Mouse (Mus musculus) cerebellum, postnatal 14 days (tissue): ENCODE results near the gene Gapvd1.
A peak's percentile ranks its signal among the peaks of the same experiment; 100 is the strongest.

Experiments
- DNase-seq, 2 experiments: peaks; one replicate each; pipeline ENCODE4 v3.0.0; 2021; ENCODE audit warnings: mixed read lengths in 2 of 2

The Gapvd1 gene

DNA sequence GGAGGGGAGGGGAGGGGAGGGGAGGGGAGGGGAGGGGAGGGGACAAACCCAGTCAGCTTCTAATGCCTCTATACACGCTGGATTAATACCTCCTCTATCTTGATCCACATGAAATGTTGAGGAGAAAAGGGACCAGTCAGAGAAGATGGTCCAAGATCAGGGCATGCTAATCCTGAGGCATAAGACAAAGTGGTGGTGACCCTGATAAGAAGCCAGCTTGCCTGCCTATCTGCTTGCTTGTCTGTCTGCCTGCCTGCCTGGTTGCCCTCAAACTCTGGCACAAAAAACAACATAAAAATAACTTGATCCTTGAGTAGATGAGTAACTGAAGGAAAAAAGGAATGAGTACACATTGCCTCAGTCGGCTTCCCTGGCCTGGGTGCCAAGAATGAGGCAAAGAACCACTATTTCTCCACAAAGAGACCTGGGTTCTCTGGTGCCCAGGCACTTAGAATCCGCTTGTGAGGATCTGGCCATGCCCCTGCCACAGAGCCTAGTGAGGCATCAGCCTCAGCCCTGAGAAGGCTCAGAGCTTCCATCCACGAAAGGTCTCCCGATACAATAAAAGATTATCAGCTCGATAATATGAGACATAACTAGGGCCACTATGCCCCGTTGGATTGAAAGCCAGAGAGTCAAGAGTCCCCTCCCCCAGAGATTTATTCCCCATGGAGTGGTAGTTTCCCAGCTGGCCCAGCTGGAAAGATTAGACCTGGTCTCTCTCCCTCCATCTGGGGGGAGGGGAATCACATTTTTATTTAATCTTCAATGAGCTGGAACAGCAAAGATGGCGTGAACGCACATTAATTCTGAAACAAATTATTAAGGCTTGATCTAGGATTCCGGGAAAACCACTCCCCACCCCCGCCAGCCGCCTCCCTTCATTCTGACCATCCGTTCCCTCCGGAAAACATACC, 119.5 kb downstream of the Gapvd1 start:
- peak in 1 of 2 experiments; percentile 2 for DNase-seq

DNA sequence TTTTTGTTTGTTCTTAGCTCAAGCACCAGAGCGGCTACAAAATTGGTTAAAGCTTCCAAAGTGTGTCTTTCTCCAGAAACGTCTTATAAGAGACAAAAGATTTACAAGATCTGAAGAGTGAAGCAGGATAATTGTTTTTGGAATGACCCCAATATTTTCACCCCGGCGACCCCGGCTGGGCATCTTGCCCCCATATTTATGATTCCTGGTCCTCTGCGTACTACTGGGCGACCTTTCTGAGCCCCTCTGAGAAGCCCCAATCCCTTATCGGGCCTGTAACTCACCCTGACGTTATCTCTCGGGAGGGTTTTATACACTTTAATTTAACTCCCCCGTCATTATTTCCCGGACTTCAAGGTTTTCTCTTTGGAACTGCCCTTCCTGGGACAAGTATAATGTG, 123.0 kb downstream of the Gapvd1 start:
- peak in 1 of 2 experiments; percentile 4 for DNase-seq

DNA sequence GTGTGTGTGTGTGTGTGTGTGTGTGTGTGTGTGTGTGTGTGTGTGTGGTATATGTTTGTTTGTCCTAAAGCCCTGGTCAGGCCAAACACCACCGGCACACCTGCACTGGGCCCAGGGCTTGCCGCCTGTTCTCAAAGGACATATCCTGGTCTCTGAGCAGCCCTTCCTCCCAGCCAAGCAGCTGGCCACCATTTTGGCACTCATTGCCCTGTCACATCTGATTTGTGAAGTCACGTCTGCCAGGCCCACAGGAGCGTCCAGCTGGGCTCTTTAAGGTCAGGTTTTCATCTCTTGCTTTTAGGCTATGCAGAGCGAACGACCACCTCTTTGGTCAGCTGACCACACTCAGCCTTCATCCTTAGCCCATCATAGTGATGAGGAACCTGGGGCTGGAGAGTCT, 124.6 kb downstream of the Gapvd1 start:
- DNase-seq = peak in 1 of 2 experiments; percentile 44

DNA sequence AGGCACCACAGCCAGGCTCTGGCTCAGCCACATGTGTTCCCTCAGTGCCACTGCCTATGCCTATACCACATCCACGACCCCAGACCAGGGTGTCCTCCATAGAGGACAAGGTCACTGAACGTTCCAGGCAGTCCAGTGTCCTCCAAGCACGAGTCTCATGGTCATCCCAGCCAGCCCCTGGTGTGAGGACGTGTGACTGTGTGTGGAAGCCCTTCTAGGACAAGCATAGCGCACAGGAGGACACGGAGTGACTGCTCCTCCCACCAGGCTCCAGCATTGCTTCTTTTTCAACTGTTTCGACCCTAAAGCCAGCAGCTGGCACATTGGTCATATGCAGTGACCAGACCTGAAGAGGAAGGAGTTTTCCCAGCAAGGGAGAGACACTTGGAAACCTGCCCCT, 125.3 kb downstream of the Gapvd1 start:
- DNase-seq = no peak

DNA sequence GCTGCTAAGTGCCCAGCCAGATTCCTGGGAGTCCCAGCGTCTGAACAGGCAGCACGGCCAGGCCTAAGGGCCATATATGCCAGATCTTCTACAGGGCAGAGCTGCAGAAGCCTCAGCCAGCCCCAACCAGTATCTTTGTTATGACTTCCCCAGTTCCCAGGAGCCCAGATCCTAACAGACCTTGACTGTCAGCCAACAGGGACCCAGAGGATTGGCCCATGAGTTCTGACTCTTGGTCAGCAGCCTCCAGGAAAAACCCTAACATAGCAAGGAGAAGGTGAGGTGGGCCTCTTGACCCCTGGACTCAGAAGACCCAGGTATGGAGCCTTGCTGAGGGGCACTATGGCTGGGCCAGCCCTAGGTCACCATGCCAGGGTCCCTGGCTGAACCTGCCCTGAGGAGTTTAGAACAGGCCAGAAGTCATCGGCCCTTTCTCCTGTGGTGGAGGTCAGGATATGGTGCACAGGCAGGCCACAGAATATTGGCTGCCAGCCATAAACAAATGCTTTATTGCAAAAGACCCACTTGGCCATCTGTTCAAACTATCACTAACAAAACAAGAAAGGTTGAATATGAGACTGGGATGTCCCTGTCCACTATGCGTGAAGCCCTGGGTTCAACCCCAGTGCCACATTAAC, 126.0 kb downstream of the Gapvd1 start:
- DNase-seq = no peak

DNA sequence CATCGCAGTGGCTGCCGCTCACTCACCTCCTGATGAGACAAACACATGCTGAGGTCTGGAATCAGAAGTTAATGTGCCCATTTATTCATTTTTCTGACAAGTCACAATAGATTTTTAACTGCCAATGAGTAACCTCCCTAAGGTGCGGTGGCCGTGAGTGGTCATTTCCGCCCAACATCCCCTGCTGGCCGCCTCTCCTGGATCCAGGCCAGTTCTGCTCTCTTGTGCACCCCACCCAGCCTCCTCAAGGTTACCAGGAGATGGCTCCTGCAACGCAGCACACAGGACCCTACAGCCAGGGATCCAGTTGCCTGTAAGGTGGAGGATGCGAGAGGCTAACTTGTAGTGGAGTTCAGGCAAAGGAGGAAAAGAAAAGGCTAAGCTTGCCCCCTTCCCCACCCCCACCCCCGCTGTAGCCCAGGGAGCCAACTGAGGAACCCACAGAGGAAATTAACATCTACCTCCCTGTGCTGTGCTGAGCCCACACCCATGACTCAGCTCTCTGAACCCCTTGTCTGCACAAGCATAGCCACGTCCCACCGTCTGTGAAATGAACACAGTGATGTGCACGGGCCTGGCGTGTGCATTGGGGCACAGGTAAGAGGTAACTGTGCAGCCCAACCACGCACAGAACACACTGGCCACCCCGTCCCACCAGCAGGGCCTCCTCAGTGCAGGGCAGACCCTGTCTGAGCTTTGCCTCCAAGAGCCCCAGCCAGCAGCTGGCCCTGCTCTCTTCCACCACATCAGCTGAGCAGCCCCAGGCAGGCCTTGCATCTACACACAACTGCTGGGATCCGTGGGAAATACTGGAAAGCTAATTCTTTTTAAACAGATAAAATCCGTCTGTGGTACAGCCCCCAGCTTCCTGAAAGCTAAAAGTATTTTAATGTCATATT, 127.5 kb downstream of the Gapvd1 start:
- DNase-seq = no peak
